Mouse (Mus musculus): ENCODE results near the gene Sptan1. TPM values are rescaled to one million over a fixed set of nuclear protein-coding genes. Genes with fewer than 3 reads are reported as not detected.

The Sptan1 gene
- polyA plus RNA-seq, 2 experiments, result 14.5 to 21.1 TPM

DNA sequence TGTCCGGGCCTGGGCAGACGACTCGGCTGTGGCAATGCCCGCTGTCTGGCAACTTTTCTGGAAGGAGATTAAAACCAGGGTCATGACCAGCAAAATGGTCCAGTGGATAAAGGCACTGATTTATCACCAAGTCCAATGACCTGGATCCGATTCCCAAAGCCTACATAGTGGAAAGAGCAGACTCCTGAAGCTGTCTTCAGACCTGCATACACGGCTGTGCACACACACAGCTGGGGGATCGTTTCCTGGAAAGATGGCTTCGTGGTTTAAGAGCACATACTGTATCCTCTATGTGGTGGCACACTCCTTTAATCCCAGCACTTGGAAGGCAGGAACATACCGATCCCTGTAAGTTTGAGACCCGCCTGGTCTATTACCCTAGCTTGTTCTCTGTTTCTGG lies 73.0 kb downstream of the Sptan1 start:
- WGBS (ENCODE audit: insufficient replicate concordance), result 85% methylated on average over 10 of the region's 10 CpGs

DNA sequence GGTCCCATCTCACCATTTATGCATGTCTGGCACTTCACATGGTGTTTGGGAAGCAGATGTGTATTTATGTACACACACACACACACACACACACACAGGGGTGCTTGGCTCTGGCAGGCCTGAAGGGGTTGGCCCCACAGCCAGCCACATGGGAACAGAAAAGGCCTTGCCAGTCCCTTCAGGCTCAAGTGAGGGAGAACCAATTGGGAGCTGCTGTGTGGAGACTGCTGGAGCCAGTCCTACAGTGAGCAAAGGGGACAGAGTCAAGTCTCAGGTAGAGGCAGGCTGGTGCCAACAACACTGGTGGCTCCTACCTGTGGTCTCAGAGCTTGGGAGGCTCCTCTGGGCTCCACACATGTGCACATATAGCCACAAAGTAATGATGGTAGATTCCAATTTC lies 74.3 kb downstream of the Sptan1 start:
- Histone ChIP-seq H3K9me3 (ENCODE audit: control insufficient read depth, low read length) (no peaks in the 10 kb centered on the region), H3K4me2 (ENCODE audit: low read depth) (no peak overlapping the region), H3K36me3 (replicated peaks; ENCODE audit: control insufficient read depth, insufficient read depth, low read depth) (no peaks in the 10 kb centered on the region), H3K9ac (replicated peaks) (no peak overlapping the region), H3K27ac (no peak overlapping the region), H3K4me1 (replicated peaks; ENCODE audit: control insufficient read depth in 2 of 2, insufficient read depth in 2 of 2, low read length in 1 of 2) (0 out of 4 replicates have a peak, but pooled peaks cover 0 to 2% of the 10 kb centered on the region in 2 experiments), H3K4me3 (ENCODE audit: insufficient read depth in 1 of 2, low read depth in 2 of 2, low read length in 2 of 2) (no peak overlapping the region), H3K27me3 (ENCODE audit: control insufficient read depth, insufficient read depth, low read length) (no peaks in the 10 kb centered on the region)
- DNase-seq (ENCODE audit: low read depth in 3 of 3, low spot score in 3 of 3) (no peak), ATAC-seq (ENCODE audit: insufficient read depth) (no peak)
- TF ChIP-seq EP300 (IDR thresholded peaks at IDR 0.05; ENCODE audit: low read depth), result no peak
- TF ChIP-seq CTCF (IDR thresholded peaks at IDR 0.05; ENCODE audit: low read depth), result no peak

More for the DNA sequence above, 73.0 kb downstream of the Sptan1 start:
- H3K27ac ChIP-seq, result no peak overlapping the region
- no peak for DNase-seq (ENCODE audit: low read depth in 3 of 3, low spot score in 3 of 3)
- no peak overlapping the region for H3K9ac ChIP-seq (replicated peaks)
- ATAC-seq (ENCODE audit: insufficient read depth), result no peak
- TF ChIP-seq EP300 (IDR thresholded peaks at IDR 0.05; ENCODE audit: low read depth) (no peak), CTCF (IDR thresholded peaks at IDR 0.05; ENCODE audit: low read depth) (no peak)
- no peak overlapping the region for H3K4me2 ChIP-seq (ENCODE audit: low read depth)
- H3K27me3 ChIP-seq (ENCODE audit: control insufficient read depth, insufficient read depth, low read length), result no peaks in the 10 kb centered on the region
- no peaks in the 10 kb centered on the region for H3K9me3 ChIP-seq (ENCODE audit: control insufficient read depth, low read length)
- 0 out of 4 replicates have a peak, but pooled peaks cover 0 to 2% of the 10 kb centered on the region in 2 experiments for H3K4me1 ChIP-seq (replicated peaks; ENCODE audit: control insufficient read depth in 2 of 2, insufficient read depth in 2 of 2, low read length in 1 of 2)
- H3K4me3 ChIP-seq (ENCODE audit: insufficient read depth in 1 of 2, low read depth in 2 of 2, low read length in 2 of 2), result no peak overlapping the region
- no peaks in the 10 kb centered on the region for H3K36me3 ChIP-seq (replicated peaks; ENCODE audit: control insufficient read depth, insufficient read depth, low read depth)

DNA sequence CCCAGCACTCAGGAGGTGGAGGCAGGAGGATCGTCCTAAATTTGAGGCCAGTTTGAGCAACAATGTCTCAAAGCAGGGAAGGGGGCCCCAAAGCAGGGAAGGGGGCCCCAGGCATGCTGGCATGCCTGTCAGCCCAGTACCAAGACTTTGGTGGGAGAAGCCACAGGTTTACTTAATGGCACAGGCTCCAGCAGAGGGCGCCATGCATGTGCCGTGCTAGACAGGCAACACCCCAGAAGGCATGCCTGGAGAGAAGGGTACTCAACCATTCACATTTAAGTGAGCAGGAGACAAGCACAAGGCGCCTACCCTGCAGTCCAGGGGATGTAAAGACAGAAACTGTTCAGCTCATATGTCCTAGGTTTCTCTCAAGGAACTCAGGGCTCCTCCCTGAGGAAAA lies 77.1 kb downstream of the Sptan1 start:
- no peaks in the 10 kb centered on the region for H3K9me3 ChIP-seq (ENCODE audit: control insufficient read depth, low read length)
- peaks cover 0 to 3% of the 10 kb centered on the region in 2 experiments; a peak in 1 of 4 replicates for H3K4me1 ChIP-seq (replicated peaks; ENCODE audit: control insufficient read depth in 2 of 2, insufficient read depth in 2 of 2, low read length in 1 of 2)
- no peaks in the 10 kb centered on the region for H3K36me3 ChIP-seq (replicated peaks; ENCODE audit: control insufficient read depth, insufficient read depth, low read depth)
- H3K27ac ChIP-seq, result no peak overlapping the region
- no peaks in the 10 kb centered on the region for H3K27me3 ChIP-seq (ENCODE audit: control insufficient read depth, insufficient read depth, low read length)
- no peak overlapping the region for H3K9ac ChIP-seq (replicated peaks)
- TF ChIP-seq CTCF (IDR thresholded peaks at IDR 0.05; ENCODE audit: low read depth) (peak; percentile 94), EP300 (IDR thresholded peaks at IDR 0.05; ENCODE audit: low read depth) (no peak)
- H3K4me3 ChIP-seq (ENCODE audit: insufficient read depth in 1 of 2, low read depth in 2 of 2, low read length in 2 of 2), result no peak overlapping the region
- ATAC-seq (ENCODE audit: insufficient read depth) (peak; percentile 31; the same call in 1 of the 2 replicates), DNase-seq (ENCODE audit: low read depth in 3 of 3, low spot score in 3 of 3) (peak in 2 of 3 experiments; percentile 55 to 59)
- WGBS (ENCODE audit: insufficient replicate concordance), result 8% methylated on average over 4 of the region's 4 CpGs
- no peak overlapping the region for H3K4me2 ChIP-seq (ENCODE audit: low read depth)

DNA sequence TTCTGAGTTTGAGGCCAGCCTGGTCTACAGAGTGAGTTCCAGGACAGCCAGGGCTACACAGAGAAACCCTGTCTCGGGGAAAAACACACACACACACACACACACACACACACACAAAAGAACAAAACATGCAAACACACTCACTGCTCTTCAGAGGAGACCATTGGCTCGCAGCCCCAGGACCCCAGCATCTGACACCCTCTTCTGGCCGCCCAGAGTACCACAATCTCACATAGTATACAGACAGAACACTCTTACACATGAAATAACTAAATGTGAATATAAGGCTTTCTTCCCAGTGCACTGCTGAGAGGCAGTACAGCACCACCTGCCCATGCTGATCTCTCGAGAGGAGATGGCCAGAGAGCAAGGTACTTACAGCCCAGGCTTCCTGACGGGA lies 79.2 kb downstream of the Sptan1 start:
- 61% methylated on average over 5 of the region's 5 CpGs for WGBS (ENCODE audit: insufficient replicate concordance)
- ATAC-seq (ENCODE audit: insufficient read depth), result no peak

DNA sequence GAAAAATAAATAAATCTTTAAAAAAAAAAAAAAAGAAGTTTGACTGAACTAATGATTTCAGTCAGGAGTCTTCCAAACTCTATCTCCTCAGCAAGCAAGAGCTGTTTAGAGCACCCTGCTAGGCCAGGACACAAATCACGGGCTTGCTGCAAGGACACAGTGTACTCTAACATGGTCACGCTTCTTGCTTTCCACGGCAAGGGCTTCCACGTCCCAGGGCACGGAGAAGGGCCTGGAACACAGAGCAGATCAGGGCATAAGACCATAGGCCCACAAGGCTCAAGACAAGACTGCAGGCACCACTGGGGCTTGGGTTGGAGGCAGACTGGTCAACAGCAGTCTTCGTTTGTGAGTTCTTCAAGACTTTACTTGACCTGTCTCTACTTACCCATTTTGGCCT lies 81.8 kb downstream of the Sptan1 start:
- no peak for DNase-seq (ENCODE audit: low read depth in 3 of 3, low spot score in 3 of 3)
- Histone ChIP-seq H3K36me3 (replicated peaks; ENCODE audit: control insufficient read depth, insufficient read depth, low read depth) (no peaks in the 10 kb centered on the region), H3K27ac (no peak overlapping the region), H3K9ac (replicated peaks) (no peak overlapping the region), H3K27me3 (ENCODE audit: control insufficient read depth, insufficient read depth, low read length) (no peaks in the 10 kb centered on the region), H3K4me1 (replicated peaks; ENCODE audit: control insufficient read depth in 2 of 2, insufficient read depth in 2 of 2, low read length in 1 of 2) (peaks cover 11 to 18% of the 10 kb centered on the region in 2 experiments), H3K4me2 (ENCODE audit: low read depth) (no peak overlapping the region), H3K9me3 (ENCODE audit: control insufficient read depth, low read length) (no peaks in the 10 kb centered on the region), H3K4me3 (ENCODE audit: insufficient read depth in 1 of 2, low read depth in 2 of 2, low read length in 2 of 2) (no peak overlapping the region)
- ATAC-seq (ENCODE audit: insufficient read depth), result no peak
- WGBS (ENCODE audit: insufficient replicate concordance), result 80% methylated on average over 6 of the region's 6 CpGs
- TF ChIP-seq EP300 (IDR thresholded peaks at IDR 0.05; ENCODE audit: low read depth) (no peak), CTCF (IDR thresholded peaks at IDR 0.05; ENCODE audit: low read depth) (no peak)

More for the DNA sequence above, 79.2 kb downstream of the Sptan1 start:
- TF ChIP-seq CTCF (IDR thresholded peaks at IDR 0.05; ENCODE audit: low read depth), result 0 out of 2 replicates have a peak, but pooled peaks have one; percentile 14
- no peak for TF ChIP-seq EP300 (IDR thresholded peaks at IDR 0.05; ENCODE audit: low read depth)
- no peak for DNase-seq (ENCODE audit: low read depth in 3 of 3, low spot score in 3 of 3)
- Histone ChIP-seq H3K9me3 (ENCODE audit: control insufficient read depth, low read length) (no peaks in the 10 kb centered on the region), H3K9ac (replicated peaks) (no peak overlapping the region), H3K27me3 (ENCODE audit: control insufficient read depth, insufficient read depth, low read length) (no peaks in the 10 kb centered on the region), H3K4me1 (replicated peaks; ENCODE audit: control insufficient read depth in 2 of 2, insufficient read depth in 2 of 2, low read length in 1 of 2) (peaks cover 6 to 11% of the 10 kb centered on the region in 2 experiments), H3K4me3 (ENCODE audit: insufficient read depth in 1 of 2, low read depth in 2 of 2, low read length in 2 of 2) (no peak overlapping the region), H3K4me2 (ENCODE audit: low read depth) (no peak overlapping the region), H3K36me3 (replicated peaks; ENCODE audit: control insufficient read depth, insufficient read depth, low read depth) (no peaks in the 10 kb centered on the region), H3K27ac (no peak overlapping the region)
